Mouse (Mus musculus) forebrain, embryonic 15.5 days (tissue): ENCODE results near the gene Klrb1b. TPM values are rescaled to one million over a fixed set of nuclear protein-coding genes. Genes with fewer than 3 reads are reported as not detected.
A peak's percentile ranks its signal among the peaks of the same experiment; 100 is the strongest.

Experiments
- ATAC-seq: fragments of 200-750 bp; cut with Nextera tagmentation; replicated peaks from 2 replicates; pipeline ENCODE4 v1.8.0; 2017; ENCODE audit warnings: mild to moderate bottlenecking, moderate TSS enrichment, moderate library complexity
- H3K27ac ChIP-seq: fragments of 300-500 bp; sonication (generic); replicated peaks from 2 replicates; pipeline ENCODE4 v1.5.1; 2015; ENCODE audit warnings: mild to moderate bottlenecking, inconsistent platforms
- H3K27me3 ChIP-seq: fragments of 300-500 bp; sonication (generic); 2 replicates; pipeline ENCODE4 v1.6.1; 2015; ENCODE audit warnings: inconsistent platforms
- H3K36me3 ChIP-seq: fragments of 300-500 bp; sonication (generic); 2 replicates; pipeline ENCODE4 v1.6.1; 2015; ENCODE audit warnings: mild to moderate bottlenecking, inconsistent platforms
- H3K4me1 ChIP-seq: fragments of 300-500 bp; sonication (generic); 2 replicates; pipeline ENCODE4 v1.6.1; 2015; ENCODE audit warnings: inconsistent platforms
- H3K4me2 ChIP-seq: fragments of 300-500 bp; sonication (generic); replicated peaks from 2 replicates; pipeline ENCODE4 v1.6.1; 2015; ENCODE audit warnings: mild to moderate bottlenecking, inconsistent platforms
- H3K4me3 ChIP-seq: fragments of 300-500 bp; sonication (generic); 2 replicates; pipeline ENCODE4 v1.5.1; 2015; ENCODE audit warnings: mild to moderate bottlenecking, inconsistent platforms
- H3K9ac ChIP-seq: fragments of 300-500 bp; sonication (generic); replicated peaks from 2 replicates; pipeline ENCODE4 v1.6.1; 2015; ENCODE audit warnings: mild to moderate bottlenecking, inconsistent platforms
- H3K9me3 ChIP-seq: fragments of 300-500 bp; sonication (generic); 2 replicates; pipeline ENCODE4 v1.6.1; 2016; ENCODE audit warnings: inconsistent platforms
- WGBS: fragments of 180-500 bp; shearing (Covaris S2); methylation state at CpG from one replicate; pipeline ENCODE4 v1.1.7; 2015; ENCODE audit warnings: mixed read lengths; 5-methylcytosine and 5-hydroxymethylcytosine counted together
- polyA plus RNA-seq: library from polyadenylated mRNA; unstranded; fragments of >200 nt; fragmentation: Nextera tagmentation; extraction: Ambion mirVana; gene quantifications from 2 replicates; pipeline ENCODE4 v1.2.1, GENCODE M21; 2015

Klrb1b gene
- polyA plus RNA-seq, 1 experiment from 2014 or later: not detected

DNA sequence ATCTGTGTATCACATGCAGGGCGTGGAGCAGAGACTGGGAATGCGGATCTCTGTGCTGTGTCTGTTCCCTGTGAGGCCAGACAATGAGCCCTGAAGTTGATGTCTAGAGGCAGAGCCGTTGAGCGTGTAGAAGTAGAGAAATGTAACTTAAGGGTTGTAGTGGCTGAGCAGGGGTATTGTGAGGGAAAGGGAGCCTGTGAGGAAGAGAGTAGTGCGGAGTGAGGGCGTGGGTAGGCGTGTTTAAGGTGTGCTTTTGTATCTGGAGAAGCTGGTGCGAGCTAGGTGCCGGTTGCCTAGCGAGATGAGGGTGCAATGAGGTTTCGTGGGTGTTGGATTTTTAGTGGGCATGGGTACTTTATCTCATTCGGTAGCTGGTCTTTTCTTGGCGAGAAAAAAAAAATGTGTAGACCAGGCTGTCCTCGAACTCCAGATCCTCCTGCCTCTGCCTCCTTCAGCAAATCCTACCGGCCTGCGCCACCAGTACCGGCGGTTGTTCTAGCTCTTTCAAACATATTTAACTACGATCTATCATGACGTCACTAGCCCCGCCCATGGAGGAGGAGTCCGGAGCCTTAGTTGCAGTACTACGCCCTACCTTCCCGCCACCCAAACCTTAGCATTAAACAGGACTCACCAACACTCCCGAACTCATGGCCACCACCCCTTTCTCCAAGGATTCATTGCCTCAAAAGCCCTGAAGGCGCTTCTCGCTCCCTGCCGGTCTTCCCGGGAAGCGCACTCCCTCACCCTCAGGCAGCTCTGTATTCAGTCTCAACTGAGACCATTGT is 62.2 kb downstream of the Klrb1b start:
- peak overlapping the region; percentile 52 for H3K4me3 ChIP-seq
- ATAC-seq: peak; percentile 91
- no peaks in the 10 kb centered on the region for H3K36me3 ChIP-seq
- H3K4me2 ChIP-seq: peak overlapping the region; percentile 61
- H3K4me1 ChIP-seq: peaks cover 6% of the 10 kb centered on the region
- under 1% methylated on average over 30 of the region's 30 CpGs for WGBS
- H3K27me3 ChIP-seq: no peaks in the 10 kb centered on the region
- H3K9ac ChIP-seq: peak overlapping the region; percentile 62
- H3K27ac ChIP-seq: peak overlapping the region; percentile 95
- no peaks in the 10 kb centered on the region for H3K9me3 ChIP-seq

Other genes with a start within 250 kb of the Klrb1b start
- gene A2ml1, start 244.7 kb downstream of the Klrb1b start, polyA plus RNA-seq: 3.6 and 4.8 TPM in 2 replicates
- gene Klrb1a, start 202.8 kb downstream of the Klrb1b start, polyA plus RNA-seq: not detected in 2 replicates
- gene Clec2h, start 163.9 kb downstream of the Klrb1b start, polyA plus RNA-seq: not detected in 2 replicates
- 0.26 TPM in 1 of 2 replicates, not detected in the other for gene Klrb1, start 103.3 kb downstream of the Klrb1b start, polyA plus RNA-seq
- not detected in 2 replicates for gene Klrb1c, start 37.1 kb downstream of the Klrb1b start, polyA plus RNA-seq
- gene Gm44511, start within 50 bp of the Klrb1b start, polyA plus RNA-seq: not detected in 2 replicates
- not detected in 2 replicates for gene Clec2i, start 61.3 kb upstream of the Klrb1b start, polyA plus RNA-seq
- 0.46 and 0.60 TPM in 2 replicates for gene BC035044, start 64.8 kb upstream of the Klrb1b start, polyA plus RNA-seq
- gene Clec2g, start 108.0 kb upstream of the Klrb1b start, polyA plus RNA-seq: not detected in 2 replicates
- 0.20 TPM in 1 of 2 replicates, not detected in the other for gene Klrb1f, start 219.6 kb upstream of the Klrb1b start, polyA plus RNA-seq